8 mouse cellular contexts compared by ENCODE assay signal in genomic region chr5:136427772-136428497, GRCm38 (mm10).
A peak's percentile ranks its signal among the peaks of the same experiment; 100 is the strongest.
DNase-seq lines count a peak whose midpoint lies in the region; ATAC-seq and TF ChIP-seq lines count a peak whose summit lies in the region.

No protein-coding gene starts in this region.

- no peak overlapping the region for H3K4me2 ChIP-seq in midbrain, embryonic 11.5 days
- no peak overlapping the region for H3K4me2 ChIP-seq in intestine, embryonic 16.5 days (ENCODE audit: low read depth, low read length)
- no peak overlapping the region for H3K4me2 ChIP-seq in limb, embryonic 14.5 days (replicated peaks; ENCODE audit: low read depth, low read length, severe bottlenecking)
- no peak overlapping the region for H3K4me2 ChIP-seq in stomach, embryonic 15.5 days

- no peak for DNase-seq in midbrain, embryonic 10.5 days (ENCODE audit: low spot score)
- no peak for DNase-seq in midbrain, embryonic 11.5 days (ENCODE audit: low spot score, missing footprints)
- DNase-seq in gastrocnemius, postnatal 25 days: peak; percentile 39
- peak; percentile 52 for DNase-seq in limb, embryonic 14.5 days (ENCODE audit: low spot score)
- DNase-seq in urinary bladder, adult 2 months (ENCODE audit: low spot score): no peak

- no peak for ATAC-seq in midbrain, embryonic 11.5 days (ENCODE audit: low FRiP score)
- ATAC-seq in intestine, embryonic 16.5 days: no peak
- peak; percentile 26; the same call in 1 of the 2 replicates for ATAC-seq in limb, embryonic 14.5 days (ENCODE audit: low FRiP score, low read depth)
- no peak for ATAC-seq in stomach, embryonic 15.5 days (ENCODE audit: insufficient read depth, low FRiP score, low read depth)
- ATAC-seq in cerebellum, adult (ENCODE audit: insufficient number of reproducible peaks, low FRiP score, low TSS enrichment): no peak

- 0 out of 2 replicates have a peak overlapping the region, but pooled peaks have one; percentile 9 for H3K27ac ChIP-seq in midbrain, embryonic 10.5 days (replicated peaks)
- no peak overlapping the region for H3K27ac ChIP-seq in midbrain, embryonic 11.5 days (ENCODE audit: low read depth, low read length)
- H3K27ac ChIP-seq in intestine, embryonic 16.5 days (ENCODE audit: low read length): peak overlapping the region; percentile 34
- no peak overlapping the region for H3K27ac ChIP-seq in limb, embryonic 14.5 days (replicated peaks; ENCODE audit: low read depth, low read length)
- H3K27ac ChIP-seq in stomach, embryonic 15.5 days: peak overlapping the region; percentile 55

- no peaks in the 10 kb centered on the region for H3K27me3 ChIP-seq in midbrain, embryonic 10.5 days (ENCODE audit: low read depth, poor library complexity, severe bottlenecking)
- H3K27me3 ChIP-seq in midbrain, embryonic 11.5 days (ENCODE audit: control insufficient read depth, insufficient read depth, low read length): no peaks in the 10 kb centered on the region
- H3K27me3 ChIP-seq in intestine, embryonic 16.5 days (replicated peaks; ENCODE audit: control insufficient read depth, insufficient read depth, low read length): no peaks in the 10 kb centered on the region
- H3K27me3 ChIP-seq in limb, embryonic 14.5 days (ENCODE audit: control insufficient read depth, insufficient read depth, low read length): peaks cover 22% of the 10 kb centered on the region
- H3K27me3 ChIP-seq in stomach, embryonic 15.5 days (replicated peaks): no peaks in the 10 kb centered on the region

- H3K4me1 ChIP-seq in midbrain, embryonic 10.5 days: peaks cover 23% of the 10 kb centered on the region
- H3K4me1 ChIP-seq in midbrain, embryonic 11.5 days (ENCODE audit: control insufficient read depth, insufficient read depth, low read length): no peaks in the 10 kb centered on the region
- peaks cover 24% of the 10 kb centered on the region for H3K4me1 ChIP-seq in intestine, embryonic 16.5 days (ENCODE audit: control insufficient read depth, insufficient read depth, low read length)
- H3K4me1 ChIP-seq in limb, embryonic 14.5 days (ENCODE audit: control insufficient read depth, insufficient read depth, low read length): peaks cover 19% of the 10 kb centered on the region
- peaks cover 25% of the 10 kb centered on the region for H3K4me1 ChIP-seq in stomach, embryonic 15.5 days

- no peaks in the 10 kb centered on the region for H3K9me3 ChIP-seq in midbrain, embryonic 10.5 days (replicated peaks)
- no peaks in the 10 kb centered on the region for H3K9me3 ChIP-seq in midbrain, embryonic 11.5 days (ENCODE audit: control insufficient read depth, low read length)
- H3K9me3 ChIP-seq in intestine, embryonic 16.5 days (ENCODE audit: control insufficient read depth, low read length): no peaks in the 10 kb centered on the region
- H3K9me3 ChIP-seq in limb, embryonic 14.5 days (ENCODE audit: control insufficient read depth, low read length): no peaks in the 10 kb centered on the region
- no peaks in the 10 kb centered on the region for H3K9me3 ChIP-seq in stomach, embryonic 15.5 days

- H3K36me3 ChIP-seq in midbrain, embryonic 10.5 days: peaks cover 12% of the 10 kb centered on the region
- no peaks in the 10 kb centered on the region for H3K36me3 ChIP-seq in midbrain, embryonic 11.5 days (ENCODE audit: control insufficient read depth, insufficient read depth, low read length)
- no peaks in the 10 kb centered on the region for H3K36me3 ChIP-seq in intestine, embryonic 16.5 days (ENCODE audit: control insufficient read depth, insufficient read depth, low read length)
- no peaks in the 10 kb centered on the region for H3K36me3 ChIP-seq in limb, embryonic 14.5 days (ENCODE audit: control insufficient read depth, insufficient read depth, low read length)
- no peaks in the 10 kb centered on the region for H3K36me3 ChIP-seq in stomach, embryonic 15.5 days

- H3K9ac ChIP-seq in midbrain, embryonic 11.5 days (ENCODE audit: low read length): no peak overlapping the region
- no peak overlapping the region for H3K9ac ChIP-seq in intestine, embryonic 16.5 days (ENCODE audit: low read depth, low read length)
- H3K9ac ChIP-seq in limb, embryonic 14.5 days (ENCODE audit: low read depth, low read length, severe bottlenecking): no peak overlapping the region
- H3K9ac ChIP-seq in stomach, embryonic 15.5 days: no peak overlapping the region

- 87% methylated on average over 13 of the region's 13 CpGs for WGBS in midbrain, embryonic 10.5 days
- WGBS in midbrain, embryonic 11.5 days: 82% methylated on average over 13 of the region's 13 CpGs
- WGBS in intestine, embryonic 16.5 days: 44% methylated on average over 13 of the region's 13 CpGs
- 40% methylated on average over 13 of the region's 13 CpGs for WGBS in limb, embryonic 14.5 days
- WGBS in stomach, embryonic 15.5 days: 35% methylated on average over 13 of the region's 13 CpGs

- no peak overlapping the region for H3K4me3 ChIP-seq in midbrain, embryonic 10.5 days
- no peak overlapping the region for H3K4me3 ChIP-seq in midbrain, embryonic 11.5 days (ENCODE audit: low read depth, low read length)
- H3K4me3 ChIP-seq in intestine, embryonic 16.5 days (ENCODE audit: low read length): no peak overlapping the region
- H3K4me3 ChIP-seq in limb, embryonic 14.5 days (replicated peaks; ENCODE audit: low read length): no peak overlapping the region
- H3K4me3 ChIP-seq in stomach, embryonic 15.5 days (replicated peaks): no peak overlapping the region

- no peak for TF ChIP-seq POLR2A in limb, embryonic 14.5 days (IDR thresholded peaks at IDR 0.05; ENCODE audit: borderline replicate concordance, extremely low read depth, insufficient read depth, insufficient read length)

Comparison
In these comparisons a context has a peak if more than half of its experiments do, and no peak if none do; other contexts are left out.
1. H3K27ac ChIP-seq: peak in midbrain, embryonic 10.5 days (single experiment), intestine, embryonic 16.5 days (single experiment) and stomach, embryonic 15.5 days (single experiment); none in midbrain, embryonic 11.5 days (single experiment) and limb, embryonic 14.5 days (single experiment).
2. DNase-seq: peak in gastrocnemius, postnatal 25 days (single experiment) and limb, embryonic 14.5 days (single experiment); none in midbrain, embryonic 10.5 days (single experiment), midbrain, embryonic 11.5 days (single experiment) and urinary bladder, adult 2 months (single experiment).